Mouse (Mus musculus): Measurements from ENCODE around the gene Bmpr2. TPM values are rescaled to one million over a fixed set of nuclear protein-coding genes. Genes with fewer than 3 reads are reported as not detected.

The Bmpr2 gene
- polyA plus RNA-seq, 1 experiment from 2014 or later: 12.7 TPM

DNA sequence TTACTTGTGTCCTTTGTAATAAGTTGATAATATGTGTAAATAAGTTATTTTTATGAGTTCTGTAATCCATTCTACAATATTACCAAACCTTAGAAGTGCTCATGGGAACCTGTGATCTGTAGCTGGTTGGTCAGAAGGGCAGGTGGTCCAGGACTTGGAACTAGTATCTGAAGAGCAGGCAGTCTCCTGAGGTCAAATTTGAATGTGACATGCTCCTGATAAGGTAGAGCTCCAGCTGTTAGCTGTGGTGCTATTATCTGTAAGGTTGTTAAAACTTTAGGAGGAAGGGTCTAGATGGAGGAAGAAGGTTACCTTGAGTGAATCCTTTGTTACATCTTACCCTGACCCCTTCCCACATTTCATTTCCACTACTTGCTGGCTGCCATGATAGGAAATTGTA is 154.9 kb downstream of the Bmpr2 start:
- Histone ChIP-seq H3K4me3 (ENCODE audit: low read depth, low read length) (no peak overlapping the region), H3K36me3 (ENCODE audit: control insufficient read depth, insufficient read depth, low read length) (no peaks in the 10 kb centered on the region), H3K4me2 (no peak overlapping the region), H3K9me3 (replicated peaks; ENCODE audit: control insufficient read depth, low read length) (no peaks in the 10 kb centered on the region), H3K27ac (ENCODE audit: low read depth, low read length) (no peak overlapping the region), H3K27me3 (ENCODE audit: control insufficient read depth, insufficient read depth, low read length) (no peaks in the 10 kb centered on the region), H3K4me1 (ENCODE audit: control insufficient read depth, insufficient read depth, low read length) (peaks cover 11% of the 10 kb centered on the region), H3K9ac (ENCODE audit: low read depth, low read length) (no peak overlapping the region)
- no peak for ATAC-seq (replicated peaks; ENCODE audit: insufficient number of reproducible peaks, low FRiP score, low TSS enrichment)

DNA sequence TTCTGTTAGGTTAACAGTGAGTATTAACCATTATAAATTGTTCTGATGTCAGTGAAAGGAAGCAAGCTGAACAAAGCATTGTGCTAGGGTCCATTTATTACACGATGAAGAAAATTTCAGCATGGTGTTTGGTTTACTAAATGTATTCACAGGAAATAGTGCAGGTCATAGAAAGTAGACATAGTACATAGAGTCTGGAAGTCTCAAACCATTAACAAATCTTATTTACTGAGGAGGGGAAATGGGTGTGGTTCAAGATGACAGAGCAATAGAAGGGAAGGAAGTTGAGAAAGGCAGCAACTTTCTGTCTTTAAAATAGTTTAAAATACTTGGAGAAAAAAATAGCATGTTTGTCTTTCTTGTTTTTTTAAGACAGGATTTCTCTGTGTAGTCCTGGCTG is 160.0 kb downstream of the Bmpr2 start:
- H3K27me3 ChIP-seq (ENCODE audit: control insufficient read depth, insufficient read depth, low read length): no peaks in the 10 kb centered on the region
- H3K9ac ChIP-seq (ENCODE audit: low read depth, low read length): no peak overlapping the region
- H3K9me3 ChIP-seq (replicated peaks; ENCODE audit: control insufficient read depth, low read length): no peaks in the 10 kb centered on the region
- H3K4me3 ChIP-seq (ENCODE audit: low read depth, low read length): no peak overlapping the region
- H3K4me1 ChIP-seq (ENCODE audit: control insufficient read depth, insufficient read depth, low read length): no peaks in the 10 kb centered on the region
- no peak for ATAC-seq (replicated peaks; ENCODE audit: insufficient number of reproducible peaks, low FRiP score, low TSS enrichment)
- H3K36me3 ChIP-seq (ENCODE audit: control insufficient read depth, insufficient read depth, low read length): no peaks in the 10 kb centered on the region
- H3K27ac ChIP-seq (ENCODE audit: low read depth, low read length): no peak overlapping the region
- WGBS (ENCODE audit: insufficient replicate concordance): 88% methylated on average over 1 of the region's 1 CpGs
- no peak overlapping the region for H3K4me2 ChIP-seq

DNA sequence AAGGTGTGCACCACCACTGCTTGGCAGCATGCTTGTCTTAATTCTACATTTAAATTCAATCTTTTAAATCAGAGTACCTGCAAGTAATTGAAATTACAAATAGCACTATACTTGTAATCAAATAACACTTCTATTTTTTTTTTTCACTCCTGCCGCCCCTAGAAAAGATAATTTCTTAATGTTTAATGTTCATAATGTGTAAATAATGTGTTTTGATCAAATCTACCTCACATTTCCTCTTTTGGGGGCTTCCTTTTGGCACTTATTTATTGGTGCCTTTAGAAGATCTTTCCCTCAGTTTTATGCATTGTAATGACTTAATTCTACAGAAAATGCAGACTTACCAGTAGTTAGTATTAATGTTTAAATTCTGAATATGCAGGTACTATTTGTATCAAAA is 160.5 kb downstream of the Bmpr2 start:
- ATAC-seq (replicated peaks; ENCODE audit: insufficient number of reproducible peaks, low FRiP score, low TSS enrichment): no peak
- Histone ChIP-seq H3K27me3 (ENCODE audit: control insufficient read depth, insufficient read depth, low read length) (no peaks in the 10 kb centered on the region), H3K27ac (ENCODE audit: low read depth, low read length) (no peak overlapping the region), H3K4me1 (ENCODE audit: control insufficient read depth, insufficient read depth, low read length) (no peaks in the 10 kb centered on the region), H3K4me3 (ENCODE audit: low read depth, low read length) (no peak overlapping the region), H3K4me2 (no peak overlapping the region), H3K9ac (ENCODE audit: low read depth, low read length) (no peak overlapping the region), H3K36me3 (ENCODE audit: control insufficient read depth, insufficient read depth, low read length) (no peaks in the 10 kb centered on the region), H3K9me3 (replicated peaks; ENCODE audit: control insufficient read depth, low read length) (no peaks in the 10 kb centered on the region)
- 84% methylated on average over 1 of the region's 1 CpGs for WGBS (ENCODE audit: insufficient replicate concordance)

DNA sequence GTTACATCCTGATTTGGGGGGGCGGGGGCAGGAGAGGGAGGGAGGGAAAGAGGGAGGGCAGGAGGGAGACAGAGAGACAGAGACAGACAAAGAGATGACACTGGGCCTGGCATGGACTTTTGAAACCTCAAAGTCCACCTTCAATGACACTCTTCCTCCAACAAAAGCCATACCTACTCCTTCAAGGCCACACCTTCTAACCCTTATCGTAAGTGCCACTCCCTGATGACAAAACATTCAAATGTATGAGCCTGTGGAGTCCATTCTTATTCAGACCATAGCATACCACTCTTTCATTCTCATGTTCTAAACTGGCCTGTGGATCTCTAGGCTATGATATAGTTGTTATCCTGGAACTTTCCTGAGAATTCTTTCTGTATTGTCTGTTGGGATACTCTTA is 161.2 kb downstream of the Bmpr2 start:
- H3K9me3 ChIP-seq (replicated peaks; ENCODE audit: control insufficient read depth, low read length): no peaks in the 10 kb centered on the region
- WGBS (ENCODE audit: insufficient replicate concordance): 100% methylated on average over 2 of the region's 2 CpGs
- H3K27me3 ChIP-seq (ENCODE audit: control insufficient read depth, insufficient read depth, low read length): no peaks in the 10 kb centered on the region
- no peak overlapping the region for H3K27ac ChIP-seq (ENCODE audit: low read depth, low read length)
- ATAC-seq (replicated peaks; ENCODE audit: insufficient number of reproducible peaks, low FRiP score, low TSS enrichment): no peak
- no peak overlapping the region for H3K4me2 ChIP-seq
- no peaks in the 10 kb centered on the region for H3K4me1 ChIP-seq (ENCODE audit: control insufficient read depth, insufficient read depth, low read length)
- no peak overlapping the region for H3K9ac ChIP-seq (ENCODE audit: low read depth, low read length)
- no peaks in the 10 kb centered on the region for H3K36me3 ChIP-seq (ENCODE audit: control insufficient read depth, insufficient read depth, low read length)
- H3K4me3 ChIP-seq (ENCODE audit: low read depth, low read length): no peak overlapping the region

DNA sequence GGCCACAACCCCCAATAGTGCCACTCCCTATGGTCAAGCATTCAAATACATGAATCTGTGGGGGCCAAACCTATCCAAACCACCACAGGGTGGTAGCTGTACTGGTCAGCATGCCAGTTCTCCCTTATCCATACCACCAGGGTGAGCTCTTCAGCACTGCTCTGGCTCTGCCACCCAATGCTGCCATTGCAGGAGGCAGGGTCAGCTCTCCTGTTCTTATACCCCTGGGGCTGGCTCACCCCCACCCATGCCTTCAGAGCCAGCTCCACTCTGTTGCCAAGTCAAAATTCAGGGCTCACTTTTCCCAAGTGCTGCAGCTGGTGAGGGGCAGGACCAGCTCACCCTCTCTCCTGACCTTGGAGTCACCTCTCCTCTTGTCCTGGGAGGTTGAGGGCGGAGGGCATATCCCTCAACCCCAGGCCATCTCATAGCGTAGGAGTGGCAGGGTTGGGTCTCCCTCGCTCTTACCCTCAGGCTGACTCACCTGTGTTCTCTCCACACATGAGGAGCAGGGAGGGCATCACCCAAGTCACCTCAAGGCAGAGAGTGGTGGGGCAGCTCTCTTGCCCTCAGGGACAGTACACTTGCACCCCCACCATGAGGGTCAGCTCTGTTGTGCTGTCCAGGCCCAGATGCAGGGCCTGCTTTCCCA is 162.9 kb downstream of the Bmpr2 start:
- Histone ChIP-seq H3K4me3 (ENCODE audit: low read depth, low read length) (no peak overlapping the region), H3K27ac (ENCODE audit: low read depth, low read length) (no peak overlapping the region), H3K27me3 (ENCODE audit: control insufficient read depth, insufficient read depth, low read length) (no peaks in the 10 kb centered on the region), H3K36me3 (ENCODE audit: control insufficient read depth, insufficient read depth, low read length) (no peaks in the 10 kb centered on the region), H3K4me1 (ENCODE audit: control insufficient read depth, insufficient read depth, low read length) (no peaks in the 10 kb centered on the region), H3K9me3 (replicated peaks; ENCODE audit: control insufficient read depth, low read length) (no peaks in the 10 kb centered on the region), H3K9ac (ENCODE audit: low read depth, low read length) (no peak overlapping the region), H3K4me2 (no peak overlapping the region)
- 89% methylated on average over 3 of the region's 3 CpGs for WGBS (ENCODE audit: insufficient replicate concordance)
- ATAC-seq (replicated peaks; ENCODE audit: insufficient number of reproducible peaks, low FRiP score, low TSS enrichment): no peak

DNA sequence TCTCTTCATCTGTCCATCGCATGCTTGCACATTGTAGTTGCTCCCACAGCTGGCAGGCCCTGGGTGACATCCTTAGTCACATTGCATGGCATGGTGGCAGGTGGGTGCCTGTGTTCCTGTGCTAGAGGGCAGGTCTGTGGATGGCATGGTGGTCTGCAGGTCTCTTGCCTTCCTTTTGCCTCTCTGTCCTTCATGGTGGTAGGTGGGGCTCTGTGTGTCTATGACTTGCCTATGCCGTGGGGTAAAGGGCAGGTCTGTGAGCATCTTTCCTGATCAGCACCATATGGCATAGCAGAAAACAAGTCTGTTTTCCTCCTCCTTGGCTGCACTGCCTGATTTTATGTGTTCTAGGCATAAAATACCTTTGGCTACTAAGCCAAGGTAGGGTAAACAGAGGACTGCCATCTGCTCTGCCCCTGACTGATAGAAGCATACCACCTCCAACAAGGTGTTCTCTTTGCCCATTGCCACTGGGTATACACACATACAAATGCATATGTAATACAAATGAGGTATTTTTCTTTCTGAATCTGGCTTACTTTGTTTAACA is 164.0 kb downstream of the Bmpr2 start:
- Histone ChIP-seq H3K36me3 (ENCODE audit: control insufficient read depth, insufficient read depth, low read length) (no peaks in the 10 kb centered on the region), H3K9me3 (replicated peaks; ENCODE audit: control insufficient read depth, low read length) (no peaks in the 10 kb centered on the region), H3K27me3 (ENCODE audit: control insufficient read depth, insufficient read depth, low read length) (no peaks in the 10 kb centered on the region), H3K27ac (ENCODE audit: low read depth, low read length) (no peak overlapping the region), H3K9ac (ENCODE audit: low read depth, low read length) (no peak overlapping the region), H3K4me1 (ENCODE audit: control insufficient read depth, insufficient read depth, low read length) (no peaks in the 10 kb centered on the region), H3K4me3 (ENCODE audit: low read depth, low read length) (no peak overlapping the region), H3K4me2 (no peak overlapping the region)
- 84% methylated on average over 2 of the region's 2 CpGs for WGBS (ENCODE audit: insufficient replicate concordance)
- ATAC-seq (replicated peaks; ENCODE audit: insufficient number of reproducible peaks, low FRiP score, low TSS enrichment): no peak

Other genes starting within 250 kb of the Bmpr2 start
- 0.17 TPM in 1 of 2 replicates, not detected in the other for gene Gm973, start 247.1 kb upstream of the Bmpr2 start, polyA plus RNA-seq (2014; fragmentation: Nextera tagmentation; extraction: Ambion mirVana)
- 288 and 300 TPM in 2 replicates for gene Sumo1, start 92.6 kb upstream of the Bmpr2 start, polyA plus RNA-seq (2014; fragmentation: Nextera tagmentation; extraction: Ambion mirVana)
- 184 and 190 TPM in 2 replicates for gene Nop58, start 78.4 kb upstream of the Bmpr2 start, polyA plus RNA-seq (2014; fragmentation: Nextera tagmentation; extraction: Ambion mirVana)
- 5.3 and 5.9 TPM in 2 replicates for gene Fam117b, start 149.6 kb downstream of the Bmpr2 start, polyA plus RNA-seq (2014; fragmentation: Nextera tagmentation; extraction: Ambion mirVana)

Measured in heart, embryonic 11.5 days (tissue).